Mouse (Mus musculus) stomach, postnatal 0 days (tissue): ENCODE data around the gene Gpr68. TPM values are rescaled to one million over a fixed set of nuclear protein-coding genes. Genes with fewer than 3 reads are reported as not detected.

ENCODE experiments used
- ATAC-seq: fragments of 200-750 bp; cut with Nextera tagmentation; 2 replicates; pipeline ENCODE4 v1.8.0; 2017; ENCODE audit not compliant: low FRiP score, low TSS enrichment
- DNase-seq: peaks from one replicate; pipeline ENCODE4 v3.0.0-alpha.2; 2016; ENCODE audit warnings: low spot score
- H3K27ac ChIP-seq: fragments of 300-500 bp; sonication (generic); replicated peaks from 2 replicates; pipeline ENCODE4 v1.5.1; 2014; ENCODE audit warnings: mild to moderate bottlenecking, control low read depth
- H3K27me3 ChIP-seq: fragments of 300-500 bp; sonication (generic); 2 replicates; pipeline ENCODE4 v1.6.1; 2014; ENCODE audit warnings: low read length; ENCODE audit not compliant: control insufficient read depth, insufficient read depth
- H3K36me3 ChIP-seq: fragments of 300-500 bp; sonication (generic); 2 replicates; pipeline ENCODE4 v1.6.1; 2014; ENCODE audit warnings: low read length, mixed read lengths; ENCODE audit not compliant: control insufficient read depth, insufficient read depth
- H3K4me1 ChIP-seq: fragments of 300-500 bp; sonication (generic); replicated peaks from 2 replicates; pipeline ENCODE4 v1.6.1; 2014; ENCODE audit warnings: antibody characterized with exemption; ENCODE audit not compliant: control insufficient read depth, insufficient read depth
- H3K4me2 ChIP-seq: fragments of 300-500 bp; sonication (generic); replicated peaks from 2 replicates; pipeline ENCODE4 v1.6.1; 2014; ENCODE audit warnings: low read depth, mild to moderate bottlenecking, control low read depth, moderate library complexity
- H3K4me3 ChIP-seq: fragments of 300-500 bp; sonication (generic); 2 replicates; pipeline ENCODE4 v1.5.1; 2014; ENCODE audit warnings: low read depth, low read length, control low read depth
- H3K9ac ChIP-seq: fragments of 300-500 bp; sonication (generic); 2 replicates; pipeline ENCODE4 v1.6.1; 2014; ENCODE audit warnings: mild to moderate bottlenecking, low read length, control low read depth, mixed read lengths
- H3K9me3 ChIP-seq: fragments of 300-500 bp; sonication (generic); 2 replicates; pipeline ENCODE4 v1.6.1; 2016; ENCODE audit warnings: low read length; ENCODE audit not compliant: control insufficient read depth
- CTCF ChIP-seq: IDR thresholded peaks from 2 replicates; pipeline ENCODE4 v1.5.1; 2016; ENCODE audit warnings: antibody characterized with exemption, low read depth, mild to moderate bottlenecking, moderate library complexity
- EP300 ChIP-seq: optimal IDR thresholded peaks from 2 replicates; pipeline ENCODE3; 2016; ENCODE audit warnings: antibody characterized with exemption
- WGBS: fragments of 180-500 bp; shearing (Covaris S2); extraction: QIAGEN DNeasy Blood & Tissue Kit; methylation state at CpG from one replicate; pipeline ENCODE4 v1.1.7; 2014; 5-methylcytosine and 5-hydroxymethylcytosine counted together
- polyA plus RNA-seq: library from polyadenylated mRNA; unstranded; fragments of >200 nt; fragmentation: Nextera tagmentation; extraction: Ambion mirVana; gene quantifications from 2 replicates; pipeline ENCODE4 v1.2.1, GENCODE M21; 2015

Gene Gpr68
- polyA plus RNA-seq, 1 experiment from 2014 or later = 0.44 TPM

DNA sequence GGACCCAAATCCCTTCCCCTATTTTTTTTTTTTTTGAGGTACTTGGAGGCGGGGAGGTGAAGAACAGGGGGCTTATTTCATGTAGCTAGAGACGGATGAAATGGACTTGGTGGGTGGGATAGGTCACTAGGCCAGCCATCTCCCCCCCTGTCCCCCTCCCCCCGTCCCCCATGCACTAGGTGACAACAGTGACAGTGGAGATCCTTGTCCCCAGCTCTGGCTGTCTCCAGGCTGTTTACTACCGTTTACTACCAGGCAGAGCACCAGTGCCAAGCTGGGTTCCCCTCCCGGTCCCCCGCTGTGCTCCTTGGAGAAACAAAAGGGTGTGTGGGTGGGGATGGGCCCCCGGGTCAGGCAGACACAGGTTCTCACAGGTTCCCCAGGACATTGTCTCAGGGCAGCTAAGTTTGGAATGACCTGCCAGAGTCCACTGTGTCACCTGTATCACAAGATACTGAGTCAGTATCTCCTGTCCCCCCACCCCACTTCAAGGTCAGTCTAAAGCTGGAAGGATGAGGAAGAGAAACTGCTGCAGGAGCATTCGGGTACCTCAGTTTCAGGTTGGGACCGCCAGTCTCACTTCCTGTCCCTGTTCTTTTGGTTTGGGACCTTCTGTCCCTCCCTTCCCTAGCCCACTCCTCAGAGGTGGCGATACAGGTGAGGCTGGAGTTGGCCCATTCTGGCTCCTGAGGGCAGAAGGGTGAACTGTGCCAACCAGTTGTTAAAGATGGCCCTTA is 468 bp upstream of the Gpr68 start:
- WGBS = 20% methylated on average over 10 of the region's 10 CpGs
- no peak for DNase-seq
- H3K36me3 ChIP-seq = no peaks in the 10 kb centered on the region
- no peak for ATAC-seq
- 0 out of 2 replicates have a peak overlapping the region, but pooled peaks have one; percentile 41 for H3K9ac ChIP-seq
- no peaks in the 10 kb centered on the region for H3K4me1 ChIP-seq
- no peak overlapping the region for H3K27ac ChIP-seq
- H3K4me2 ChIP-seq = peak overlapping the region; percentile 69
- H3K4me3 ChIP-seq = peak overlapping the region; percentile 37; the same call in 1 of the 2 replicates
- H3K9me3 ChIP-seq = no peaks in the 10 kb centered on the region
- TF ChIP-seq CTCF (no peak), EP300 (no peak)
- no peaks in the 10 kb centered on the region for H3K27me3 ChIP-seq

- H3K9me3 ChIP-seq = no peaks in the 10 kb centered on the region
- no peak for DNase-seq
- no peaks in the 10 kb centered on the region for H3K4me1 ChIP-seq
- H3K9ac ChIP-seq = no peak overlapping the region
- 77% methylated on average over 5 of the region's 5 CpGs for WGBS
- no peak for ATAC-seq
- H3K4me2 ChIP-seq = no peak overlapping the region
- no peak overlapping the region for H3K27ac ChIP-seq
- no peak overlapping the region for H3K4me3 ChIP-seq
- TF ChIP-seq CTCF (no peak), EP300 (no peak)
- no peaks in the 10 kb centered on the region for H3K36me3 ChIP-seq
- no peaks in the 10 kb centered on the region for H3K27me3 ChIP-seq
Observed at GRCm38 (mm10) chr12:100906861-100907260, 1.1 kb downstream of the Gpr68 start.

DNA sequence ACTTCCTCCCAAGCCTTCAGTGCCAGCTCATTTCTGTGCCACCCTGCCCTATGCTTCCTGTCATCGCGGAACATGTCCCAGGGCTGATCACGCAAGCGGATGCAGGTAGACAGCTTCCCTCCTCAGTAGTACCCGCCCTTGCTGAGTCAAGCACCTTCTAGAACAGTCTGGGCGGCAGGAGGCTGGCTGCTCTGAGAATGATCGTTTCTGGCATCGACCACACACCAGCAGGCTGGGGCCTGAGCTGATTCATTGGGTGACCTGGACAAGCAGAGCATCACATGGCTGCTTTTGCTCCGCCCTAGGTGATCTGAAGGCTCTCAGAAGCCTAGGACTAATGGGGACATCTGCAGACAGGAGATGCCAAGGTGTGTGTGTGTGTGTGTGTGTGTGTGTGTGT is 4.2 kb downstream of the Gpr68 start:
- no peak overlapping the region for H3K9ac ChIP-seq
- H3K36me3 ChIP-seq = no peaks in the 10 kb centered on the region
- ATAC-seq (no peak), DNase-seq (no peak)
- H3K4me1 ChIP-seq = no peaks in the 10 kb centered on the region
- TF ChIP-seq EP300 (no peak), CTCF (no peak)
- 73% methylated on average over 9 of the region's 9 CpGs for WGBS
- H3K27me3 ChIP-seq = peaks cover 4% of the 10 kb centered on the region; the same call in 1 of the 2 replicates
- H3K4me2 ChIP-seq = no peak overlapping the region
- H3K9me3 ChIP-seq = no peaks in the 10 kb centered on the region
- H3K27ac ChIP-seq = no peak overlapping the region
- H3K4me3 ChIP-seq = no peak overlapping the region

DNA sequence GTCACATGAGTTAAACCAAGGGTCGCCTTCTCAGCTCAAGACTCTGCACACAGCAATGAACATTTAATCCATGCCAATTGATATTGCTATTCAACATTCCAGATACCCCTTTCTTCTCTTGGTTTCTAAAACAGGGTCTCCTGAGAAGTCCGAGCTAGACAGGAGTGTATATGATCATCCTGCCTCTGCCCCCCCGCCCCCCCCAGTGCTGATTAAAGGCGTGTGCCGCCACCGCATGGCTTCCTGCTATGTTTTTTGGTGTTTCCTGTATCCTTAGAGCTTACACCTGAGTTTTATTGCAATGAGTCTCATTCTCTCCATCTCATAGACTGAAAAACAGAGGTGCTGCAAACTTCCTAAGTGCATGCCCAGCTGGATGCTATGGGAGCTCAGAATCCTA is 6.6 kb downstream of the Gpr68 start:
- Histone ChIP-seq H3K9me3 (no peaks in the 10 kb centered on the region), H3K27ac (no peak overlapping the region), H3K4me2 (no peak overlapping the region), H3K9ac (no peak overlapping the region), H3K4me3 (no peak overlapping the region), H3K27me3 (peaks cover 5% of the 10 kb centered on the region; the same call in 1 of the 2 replicates), H3K36me3 (no peaks in the 10 kb centered on the region), H3K4me1 (no peaks in the 10 kb centered on the region)
- DNase-seq (no peak), ATAC-seq (no peak)
- 64% methylated on average over 6 of the region's 6 CpGs for WGBS
- TF ChIP-seq CTCF = no peak
- TF ChIP-seq EP300 = no peak

DNA sequence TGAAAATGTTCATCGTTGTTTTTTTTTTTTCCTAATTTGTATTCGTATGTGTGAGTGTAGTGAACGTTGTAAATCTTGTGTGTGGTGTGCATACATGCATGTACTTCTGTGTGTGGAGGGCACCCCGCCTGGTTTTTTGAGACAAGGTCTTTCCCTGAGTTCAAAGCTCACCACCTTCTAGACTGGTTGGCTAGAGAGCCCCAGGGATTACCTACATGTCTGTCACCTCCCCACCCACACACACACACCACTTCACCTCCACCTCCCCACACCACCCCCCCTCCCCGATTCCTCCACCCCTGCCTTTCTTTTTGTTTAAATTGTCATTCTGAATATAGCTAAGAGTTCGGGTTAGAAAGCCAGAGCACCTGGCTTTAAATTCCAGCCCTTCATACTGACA is 7.1 kb downstream of the Gpr68 start:
- Histone ChIP-seq H3K9ac (no peak overlapping the region), H3K27me3 (peaks cover 5% of the 10 kb centered on the region; the same call in 1 of the 2 replicates), H3K4me3 (no peak overlapping the region), H3K27ac (no peak overlapping the region), H3K4me1 (no peaks in the 10 kb centered on the region), H3K36me3 (no peaks in the 10 kb centered on the region), H3K9me3 (no peaks in the 10 kb centered on the region), H3K4me2 (no peak overlapping the region)
- WGBS = 47% methylated on average over 6 of the region's 6 CpGs
- TF ChIP-seq EP300 (no peak), CTCF (no peak)
- no peak for ATAC-seq
- no peak for DNase-seq

GRCm38 (mm10) chr12:100899111-100899640 is 8.8 kb downstream of the Gpr68 start:
- 2% methylated on average over 30 of the region's 30 CpGs for WGBS
- H3K4me3 ChIP-seq = peak overlapping the region; percentile 26

More at GRCm38 (mm10) chr12:100899111-100899640, 8.8 kb downstream of the Gpr68 start:
- peaks cover 5% of the 10 kb centered on the region; the same call in 1 of the 2 replicates for H3K27me3 ChIP-seq
- no peak for TF ChIP-seq CTCF
- no peak for TF ChIP-seq EP300
- DNase-seq (peak; percentile 38), ATAC-seq (0 out of 2 replicates have a peak, but pooled peaks have one; percentile 30)
- no peaks in the 10 kb centered on the region for H3K36me3 ChIP-seq
- no peaks in the 10 kb centered on the region for H3K9me3 ChIP-seq
- no peaks in the 10 kb centered on the region for H3K4me1 ChIP-seq
- H3K27ac ChIP-seq = no peak overlapping the region
- H3K9ac ChIP-seq = no peak overlapping the region
- H3K4me2 ChIP-seq = peak overlapping the region; percentile 49
